Mouse (Mus musculus): ENCODE data around the gene Lpgat1.

Lpgat1 gene

DNA sequence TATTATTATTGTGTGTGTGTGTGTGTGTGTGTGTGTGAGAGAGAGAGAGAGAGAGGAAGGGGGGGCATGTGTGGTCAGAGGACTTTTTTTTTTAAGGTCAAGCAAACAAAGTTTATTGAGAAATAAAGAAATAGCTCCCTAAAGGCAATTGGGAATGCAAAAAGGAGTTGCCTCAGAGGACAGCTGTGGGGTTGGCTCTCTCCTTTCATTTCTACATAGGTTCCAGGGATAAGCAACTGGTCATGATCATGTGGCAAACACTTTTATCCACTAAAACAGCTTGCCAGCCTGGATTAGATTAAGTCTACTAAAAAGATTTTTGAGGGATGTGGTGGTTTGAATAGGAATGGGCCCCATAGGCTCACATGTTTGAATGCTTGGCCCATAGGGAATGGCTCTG lies 18.8 kb downstream of the Lpgat1 start:
- no peak for DNase-seq (ENCODE audit: low spot score)

DNA sequence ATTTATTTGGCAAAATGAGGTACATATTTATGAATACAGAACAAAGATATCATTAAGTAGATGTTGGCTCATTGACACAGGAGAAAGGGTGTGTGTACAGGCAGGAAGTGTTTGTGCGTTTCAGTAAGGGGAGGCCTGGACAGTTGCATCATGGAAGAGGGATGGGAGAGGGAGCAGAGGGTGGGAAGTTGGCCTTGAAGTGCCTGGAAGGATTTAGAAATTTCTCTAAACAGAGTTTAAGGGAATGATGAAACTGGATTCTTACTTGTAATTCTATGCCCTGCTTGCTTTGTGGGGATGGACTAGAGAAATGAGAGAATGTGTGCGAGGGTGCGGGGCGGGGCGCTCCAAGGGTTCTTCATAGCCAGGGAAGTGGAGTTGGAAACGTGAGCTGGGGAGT lies 20.2 kb downstream of the Lpgat1 start:
- DNase-seq (ENCODE audit: low spot score): no peak

GRCm38 (mm10) chr1:191738726-191739125 lies 21.1 kb downstream of the Lpgat1 start:
- no peak for DNase-seq (ENCODE audit: low spot score)

DNA sequence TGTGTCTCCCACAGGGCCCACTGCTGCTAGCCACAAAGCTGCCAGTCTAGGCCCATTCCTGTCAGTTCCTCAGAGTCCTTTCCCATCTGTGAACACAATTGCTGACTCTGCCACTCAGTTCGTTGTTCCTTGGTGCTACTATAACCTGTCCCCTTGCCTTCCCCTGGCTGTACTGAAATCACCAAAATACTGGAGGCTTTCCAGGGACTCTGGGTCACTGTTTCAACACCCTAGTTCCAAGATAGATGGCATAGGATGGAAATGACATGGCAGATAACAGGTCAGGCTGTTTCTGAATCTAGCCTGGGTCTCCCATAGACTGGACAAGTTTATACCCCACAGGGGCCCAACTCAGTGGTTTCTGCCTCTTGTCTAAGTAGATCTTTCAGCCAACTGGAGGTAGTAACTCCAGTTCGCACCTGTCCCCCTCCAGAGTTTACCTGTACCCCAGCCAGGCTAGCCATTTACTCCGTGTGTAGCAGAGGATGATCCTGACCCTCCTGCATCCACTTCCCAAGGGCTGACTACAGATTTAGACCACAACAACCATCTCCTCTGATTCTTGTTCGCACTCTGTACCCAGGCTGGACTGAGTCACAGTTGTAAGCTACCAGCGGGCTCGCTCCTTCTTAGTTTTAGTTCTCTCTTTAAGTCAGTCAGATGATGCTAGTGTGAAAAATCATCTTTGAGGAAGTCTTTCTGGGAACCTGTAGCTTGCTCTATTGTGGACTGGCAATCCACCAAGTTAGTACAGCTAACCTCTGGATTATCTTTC lies 23.1 kb downstream of the Lpgat1 start:
- no peak for DNase-seq (ENCODE audit: low spot score)

- DNase-seq (ENCODE audit: low spot score): no peak
Observed at GRCm38 (mm10) chr1:191741635-191742034, 24.0 kb downstream of the Lpgat1 start.

DNA sequence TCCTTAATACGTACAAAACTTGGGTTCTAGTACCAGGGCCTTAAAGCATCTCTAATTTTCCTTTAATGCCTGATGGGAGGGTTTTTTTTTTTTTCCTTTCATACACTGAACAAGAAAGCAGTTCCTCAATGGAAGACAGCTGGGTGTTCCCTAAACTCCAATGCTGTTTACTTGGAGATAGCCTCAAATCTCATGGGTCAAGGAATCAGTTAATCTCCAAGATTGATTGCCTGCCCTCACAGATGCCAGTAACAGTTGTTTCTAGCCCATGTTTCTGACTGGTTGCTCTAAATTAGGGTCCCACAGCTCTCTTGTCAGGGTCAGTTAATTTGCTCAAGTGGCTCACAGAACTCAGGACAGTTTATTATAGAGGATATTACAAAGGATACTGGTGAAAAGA lies 30.8 kb downstream of the Lpgat1 start:
- peak; percentile 62 for DNase-seq (ENCODE audit: low spot score)

GRCm38 (mm10) chr1:191756520-191757199 lies 39.0 kb downstream of the Lpgat1 start:
- no peak for DNase-seq (ENCODE audit: low spot score)

GRCm38 (mm10) chr1:191774106-191774505 lies 56.5 kb downstream of the Lpgat1 start:
- no peak for DNase-seq (ENCODE audit: low spot score)

DNA sequence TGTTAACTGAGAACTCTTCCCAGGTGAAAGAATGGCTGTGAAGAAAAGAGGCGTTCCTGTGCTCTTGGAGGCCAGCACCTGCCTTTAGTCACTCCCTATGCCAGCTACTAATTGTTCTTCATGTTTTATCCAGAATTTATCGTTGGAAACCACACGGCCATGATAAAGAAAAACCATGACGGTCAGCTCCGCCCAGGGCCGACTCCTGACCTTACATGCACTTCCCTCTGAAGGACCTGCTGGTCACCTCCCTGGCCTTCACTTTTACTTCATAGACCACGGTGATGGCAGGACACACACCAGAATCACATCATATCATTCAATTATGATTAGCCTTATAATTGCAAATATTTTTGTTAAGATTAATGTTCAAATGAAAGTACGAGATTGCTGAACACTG lies 57.5 kb downstream of the Lpgat1 start:
- DNase-seq (ENCODE audit: low spot score): no peak

DNA sequence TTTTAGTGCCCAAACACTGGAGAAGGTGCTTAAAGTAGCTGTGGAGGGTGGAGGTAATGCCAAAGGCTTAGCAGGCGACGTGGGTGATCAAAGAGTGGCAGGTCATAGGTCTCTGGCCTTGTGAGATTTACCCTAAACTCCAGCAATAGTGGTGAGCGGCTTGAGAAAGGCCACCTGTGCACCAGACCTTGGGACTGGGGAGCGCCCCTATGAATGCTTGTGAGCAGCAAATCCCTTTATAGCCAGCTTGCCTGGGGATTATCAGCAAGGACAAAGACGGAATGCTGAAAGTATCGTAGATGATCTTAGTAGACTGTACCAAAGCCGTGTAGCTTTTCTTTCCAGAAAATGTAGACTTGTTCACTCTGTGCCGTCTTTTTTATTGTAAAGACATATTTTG lies 59.9 kb downstream of the Lpgat1 start:
- peak; percentile 18 for DNase-seq (ENCODE audit: low spot score)

- no peak for DNase-seq (ENCODE audit: low spot score)
Observed at GRCm38 (mm10) chr1:191780470-191780869, 62.8 kb downstream of the Lpgat1 start.

DNA sequence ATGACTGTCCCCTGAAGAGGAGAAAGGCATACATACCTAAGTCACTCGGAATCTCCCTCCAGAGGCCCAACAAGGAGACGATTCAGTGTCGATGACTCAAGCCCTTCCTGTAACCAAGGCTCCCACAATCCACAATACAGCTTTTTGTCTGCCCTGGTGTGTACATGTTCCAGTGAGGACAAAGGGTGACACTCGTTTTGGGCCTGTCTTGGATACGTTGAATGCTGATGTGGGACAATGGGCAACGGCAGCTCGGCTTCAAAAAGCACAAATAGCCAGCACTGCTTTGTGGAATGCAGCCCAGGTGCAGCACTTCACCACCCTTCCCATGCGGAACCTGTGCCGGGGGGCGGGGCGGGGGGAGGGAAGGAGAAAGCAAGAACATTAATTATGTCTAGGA lies 67.5 kb downstream of the Lpgat1 start:
- DNase-seq (ENCODE audit: low spot score): peak; percentile 32

- no peak for DNase-seq (ENCODE audit: low spot score)
Observed at GRCm38 (mm10) chr1:191786255-191786654, 68.6 kb downstream of the Lpgat1 start.

GRCm38 (mm10) chr1:191787379-191787778 lies 69.7 kb downstream of the Lpgat1 start:
- DNase-seq (ENCODE audit: low spot score): no peak

DNA sequence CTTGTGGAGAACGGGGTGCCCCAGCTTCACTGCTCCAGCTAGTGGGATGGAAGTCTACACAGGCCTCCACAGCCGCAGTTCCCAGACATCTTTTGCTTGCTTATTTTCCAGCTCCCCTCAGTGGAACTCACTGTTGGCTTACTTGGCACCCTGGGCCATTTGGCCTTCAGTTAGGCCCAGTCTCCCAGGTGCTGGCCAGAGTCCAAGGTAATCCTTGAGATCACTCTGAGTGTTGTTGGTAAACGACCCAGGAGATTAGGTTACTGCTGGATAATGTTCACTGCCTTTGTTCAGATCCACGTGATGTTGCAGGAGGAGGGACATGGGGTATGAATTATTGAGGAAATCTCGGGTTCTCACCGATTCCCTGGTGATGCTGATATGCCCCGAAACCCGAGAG lies 75.4 kb downstream of the Lpgat1 start:
- no peak for DNase-seq (ENCODE audit: low spot score)

- no peak for DNase-seq (ENCODE audit: low spot score)
Observed at GRCm38 (mm10) chr1:191793888-191794532, 76.4 kb downstream of the Lpgat1 start.

GRCm38 (mm10) chr1:191796238-191796896 lies 78.7 kb downstream of the Lpgat1 start:
- no peak for DNase-seq (ENCODE audit: low spot score)

DNA sequence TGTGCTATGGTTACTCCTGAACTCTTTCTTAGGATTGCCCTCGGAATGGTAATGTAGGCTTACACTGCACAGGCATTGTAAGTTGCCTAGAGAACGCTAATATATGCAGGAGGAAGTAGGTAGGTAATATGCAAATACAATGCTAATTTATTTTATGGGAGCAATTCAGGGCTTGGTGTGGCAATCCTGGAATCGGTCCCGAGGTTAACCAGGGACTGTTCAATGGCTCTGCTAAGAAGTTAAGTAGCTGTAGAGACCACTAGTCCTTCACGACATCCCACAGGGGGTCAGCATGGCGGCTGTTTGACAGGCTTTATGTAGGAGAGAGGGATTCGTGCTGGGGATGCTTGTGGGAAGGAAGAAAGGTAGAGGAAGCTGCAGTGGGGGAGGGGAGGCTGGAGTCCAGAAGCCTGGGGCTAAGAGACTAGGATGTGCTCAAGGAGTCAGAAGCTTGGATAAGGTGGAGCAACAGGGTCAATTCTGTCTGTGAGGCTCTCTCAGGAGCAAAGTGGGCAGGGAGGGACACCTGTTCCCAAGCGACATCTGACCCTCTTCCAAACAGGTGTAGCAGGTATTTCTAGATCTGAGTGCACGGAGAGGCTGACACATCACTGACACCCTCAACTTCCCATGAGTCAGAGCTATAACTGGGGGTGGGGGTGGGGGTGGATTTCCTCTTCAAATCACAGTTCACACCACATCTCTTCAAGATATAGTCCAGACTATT lies 84.6 kb downstream of the Lpgat1 start:
- no peak for DNase-seq (ENCODE audit: low spot score)

DNA sequence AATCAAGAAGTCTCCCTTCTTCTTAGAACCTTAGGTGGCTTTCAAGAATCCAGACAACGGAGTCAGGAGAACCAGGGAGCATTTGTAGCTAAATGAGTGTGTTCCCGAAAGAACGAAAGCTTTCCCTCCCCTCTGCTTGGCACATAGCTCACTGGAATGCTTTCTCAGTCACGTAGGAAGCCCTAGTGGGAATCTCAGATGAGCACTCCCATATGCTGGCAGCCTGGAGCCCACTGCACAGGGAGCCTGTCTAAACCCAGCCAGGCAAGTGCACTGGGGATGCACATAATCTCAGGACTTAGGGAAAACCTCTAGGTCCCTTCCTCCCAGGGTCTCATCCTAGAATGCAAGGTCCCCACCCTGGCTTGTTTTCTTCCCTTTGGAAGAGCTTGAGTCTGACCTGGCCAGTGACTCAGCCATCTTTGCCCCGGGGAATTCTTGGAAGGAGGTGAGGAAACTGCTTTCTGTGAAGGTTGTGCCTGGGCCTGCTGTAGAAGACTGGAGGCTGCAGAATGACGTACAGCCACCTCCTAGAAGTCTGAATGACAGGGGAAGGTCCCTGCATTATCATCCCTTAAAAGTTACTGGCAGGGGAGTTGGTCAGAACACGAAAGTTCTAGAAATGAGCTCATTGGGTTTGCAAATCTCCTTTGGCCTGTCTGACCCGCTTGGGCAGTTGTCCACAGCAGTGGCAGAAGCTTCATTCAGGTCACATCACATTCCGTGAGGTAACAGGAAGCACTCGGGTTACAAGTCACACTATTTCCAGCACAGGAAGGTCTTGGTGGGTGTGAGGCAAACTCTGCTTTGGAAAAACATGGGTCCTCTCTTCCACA lies 85.4 kb downstream of the Lpgat1 start:
- no peak for DNase-seq (ENCODE audit: low spot score)

DNA sequence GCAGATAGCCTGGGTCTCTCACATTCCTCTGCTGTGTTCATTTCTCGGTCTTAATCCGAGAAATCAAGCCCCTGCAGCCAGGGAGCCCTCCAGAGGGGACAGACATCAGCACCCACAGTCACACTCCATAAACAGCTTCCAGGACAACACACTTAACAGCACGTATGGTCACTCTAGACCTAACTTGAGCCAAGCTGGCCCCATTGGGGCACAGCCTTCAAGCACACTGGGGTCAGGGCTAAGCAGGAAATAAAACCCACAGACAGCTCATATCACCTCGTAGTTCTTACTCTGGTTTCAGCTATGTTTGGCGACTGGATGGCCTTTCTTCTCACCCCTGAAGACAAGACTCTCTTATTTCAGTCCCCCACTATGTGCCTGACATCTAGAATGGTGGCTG lies 87.1 kb downstream of the Lpgat1 start:
- DNase-seq (ENCODE audit: low spot score): no peak

DNA sequence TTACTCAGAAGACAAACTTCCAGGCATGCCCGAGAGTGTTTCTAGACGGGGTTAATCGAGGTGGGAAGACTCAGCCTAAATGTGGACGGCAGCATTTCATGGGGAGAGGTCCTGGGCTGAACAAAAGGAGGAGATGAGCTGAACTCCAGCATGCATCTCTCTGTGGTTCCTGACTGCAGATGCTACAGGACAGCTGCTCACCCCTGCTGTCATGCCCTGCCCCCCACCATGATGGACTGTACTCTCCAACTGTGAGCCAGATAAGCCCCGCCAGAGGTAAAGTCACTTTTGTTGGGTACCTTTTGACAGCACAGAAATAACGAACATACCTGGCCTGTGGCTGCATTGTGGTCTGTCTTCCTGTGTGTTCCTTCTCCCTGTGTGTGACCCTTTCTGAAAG lies 88.2 kb downstream of the Lpgat1 start:
- DNase-seq (ENCODE audit: low spot score): no peak
